Mouse (Mus musculus): ENCODE measurements around the gene St6galnac5. TPM values are rescaled to one million over a fixed set of nuclear protein-coding genes. Genes with fewer than 3 reads are reported as not detected.

The St6galnac5 gene
- polyA plus RNA-seq, 1 experiment from 2014 or later: 8.4 TPM

DNA sequence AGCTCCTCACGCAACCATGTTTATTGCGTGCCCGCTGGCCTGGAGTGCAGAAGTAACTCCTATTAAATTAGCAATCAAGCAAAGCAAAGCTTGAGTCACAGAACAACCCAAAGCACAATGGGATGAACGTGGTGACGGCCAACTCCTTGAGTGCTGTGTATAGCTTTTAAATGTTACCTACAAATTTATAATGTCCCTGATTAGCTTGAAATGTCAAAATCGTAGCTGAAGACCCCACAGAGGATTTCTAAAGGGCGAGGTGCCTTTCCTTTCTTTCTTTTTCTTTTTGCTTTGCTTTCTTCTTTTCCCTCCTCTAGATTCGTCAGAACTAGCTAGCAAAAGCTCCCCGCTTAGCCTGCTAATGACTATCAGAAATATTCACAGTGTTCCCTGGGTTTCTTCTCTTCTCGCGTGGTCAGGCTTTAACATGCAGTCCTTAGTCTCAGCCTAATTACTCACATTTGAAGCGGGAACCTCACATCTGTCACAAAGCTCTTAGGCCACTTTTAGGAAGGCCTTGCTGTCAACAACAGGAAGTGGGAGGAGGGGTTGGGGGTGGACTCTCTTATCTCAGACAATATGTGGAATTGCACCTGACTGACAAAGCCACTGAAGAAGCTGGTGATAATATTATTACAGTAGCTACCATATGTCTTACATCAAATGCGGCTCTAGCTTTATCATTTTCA, 53.6 kb downstream of the St6galnac5 start:
- DNase-seq (ENCODE audit: low spot score): peak; percentile 56
- no peak overlapping the region; the same call in 1 of the 2 replicates for H3K27ac ChIP-seq (ENCODE audit: low read depth, low read length)
- no peaks in the 10 kb centered on the region for H3K36me3 ChIP-seq (ENCODE audit: control insufficient read depth, insufficient read depth, low read length)
- H3K9me3 ChIP-seq (replicated peaks; ENCODE audit: control insufficient read depth, low read length): no peaks in the 10 kb centered on the region
- 49% methylated on average over 13 of the region's 13 CpGs for WGBS
- ATAC-seq: no peak
- H3K27me3 ChIP-seq (replicated peaks; ENCODE audit: control insufficient read depth, insufficient read depth, low read length): no peaks in the 10 kb centered on the region
- H3K4me3 ChIP-seq (ENCODE audit: low read depth, low read length): no peak overlapping the region
- H3K4me2 ChIP-seq (ENCODE audit: low read length): no peak overlapping the region
- H3K4me1 ChIP-seq (ENCODE audit: control insufficient read depth, insufficient read depth, low read length): peaks cover 10% of the 10 kb centered on the region
- H3K9ac ChIP-seq (ENCODE audit: low read length): no peak overlapping the region

DNA sequence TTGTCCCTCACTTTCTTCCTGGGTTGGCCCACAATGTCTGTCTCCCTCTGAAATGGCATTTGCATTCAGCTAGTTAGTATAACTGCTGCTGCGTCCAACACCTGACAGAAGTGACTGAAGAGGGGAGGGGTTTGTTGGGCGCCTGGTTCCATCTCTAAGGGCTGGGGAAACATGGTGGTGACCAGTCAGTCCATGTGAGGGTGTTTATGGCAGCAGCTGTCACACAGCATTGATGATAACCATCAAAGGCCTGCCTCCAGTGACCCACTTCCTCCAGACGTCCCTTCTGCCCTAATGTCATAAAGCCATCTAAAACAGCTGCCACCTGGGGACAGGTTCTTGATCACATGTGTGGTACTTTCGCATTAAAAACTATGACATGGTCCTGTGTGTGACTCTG, 55.9 kb downstream of the St6galnac5 start:
- Histone ChIP-seq H3K4me1 (ENCODE audit: control insufficient read depth, insufficient read depth, low read length) (peaks cover 10% of the 10 kb centered on the region), H3K9ac (ENCODE audit: low read length) (no peak overlapping the region), H3K4me3 (ENCODE audit: low read depth, low read length) (no peak overlapping the region), H3K4me2 (ENCODE audit: low read length) (no peak overlapping the region), H3K9me3 (replicated peaks; ENCODE audit: control insufficient read depth, low read length) (no peaks in the 10 kb centered on the region), H3K27me3 (replicated peaks; ENCODE audit: control insufficient read depth, insufficient read depth, low read length) (no peaks in the 10 kb centered on the region), H3K36me3 (ENCODE audit: control insufficient read depth, insufficient read depth, low read length) (no peaks in the 10 kb centered on the region), H3K27ac (ENCODE audit: low read depth, low read length) (no peak overlapping the region)
- ATAC-seq (no peak), DNase-seq (ENCODE audit: low spot score) (no peak)
- whole genome bisulfite sequencing: 81% methylated on average over 4 of the region's 4 CpGs

DNA sequence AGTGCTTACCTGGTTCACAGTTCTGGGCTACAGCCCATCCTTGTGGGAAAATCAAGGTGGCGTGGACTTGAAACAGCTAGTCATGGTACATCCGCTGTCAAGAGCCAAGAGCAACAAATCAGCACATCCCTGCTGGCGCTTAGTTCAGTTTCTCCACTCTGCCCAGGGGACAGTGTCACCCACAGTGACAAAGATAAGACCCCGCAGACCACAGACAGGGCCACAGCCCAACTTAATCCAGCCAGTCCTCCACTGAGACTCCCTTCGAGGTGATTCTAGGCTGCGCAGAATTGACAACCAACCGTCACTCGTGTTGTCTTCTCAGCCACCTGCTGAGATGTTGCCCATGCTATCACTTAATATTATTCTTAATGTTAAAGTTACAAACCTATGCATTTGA, 56.7 kb downstream of the St6galnac5 start:
- DNase-seq (ENCODE audit: low spot score): no peak
- H3K4me1 ChIP-seq (ENCODE audit: control insufficient read depth, insufficient read depth, low read length): peaks cover 10% of the 10 kb centered on the region
- H3K36me3 ChIP-seq (ENCODE audit: control insufficient read depth, insufficient read depth, low read length): no peaks in the 10 kb centered on the region
- H3K27me3 ChIP-seq (replicated peaks; ENCODE audit: control insufficient read depth, insufficient read depth, low read length): no peaks in the 10 kb centered on the region
- H3K9me3 ChIP-seq (replicated peaks; ENCODE audit: control insufficient read depth, low read length): no peaks in the 10 kb centered on the region
- H3K27ac ChIP-seq (ENCODE audit: low read depth, low read length): no peak overlapping the region
- no peak overlapping the region for H3K4me3 ChIP-seq (ENCODE audit: low read depth, low read length)
- ATAC-seq: no peak
- no peak overlapping the region for H3K4me2 ChIP-seq (ENCODE audit: low read length)
- no peak overlapping the region for H3K9ac ChIP-seq (ENCODE audit: low read length)
- 95% methylated on average over 8 of the region's 8 CpGs for WGBS

DNA sequence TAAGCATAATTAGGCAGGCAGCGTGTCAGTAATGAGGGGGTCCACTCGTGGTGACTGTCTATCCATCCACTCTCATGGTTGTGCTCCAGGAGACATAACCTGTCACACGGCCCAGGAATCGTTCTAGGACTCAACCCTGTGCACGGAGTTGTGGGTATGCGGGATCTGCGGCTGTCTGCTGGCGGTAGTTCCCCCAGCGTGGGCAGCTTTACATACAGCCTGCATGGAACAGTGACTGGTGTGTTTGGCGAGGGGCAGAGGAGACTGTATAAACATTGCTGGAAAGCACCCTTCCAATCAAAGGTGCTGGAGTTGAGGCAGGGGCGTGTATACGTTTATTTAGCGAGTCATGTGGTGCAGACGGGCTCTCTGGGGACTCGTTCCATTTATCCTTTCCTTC, 58.5 kb downstream of the St6galnac5 start:
- no peak overlapping the region for H3K4me2 ChIP-seq (ENCODE audit: low read length)
- no peak overlapping the region for H3K4me3 ChIP-seq (ENCODE audit: low read depth, low read length)
- DNase-seq (ENCODE audit: low spot score) (no peak), ATAC-seq (peak; percentile 38; the same call in 1 of the 2 replicates)
- H3K4me1 ChIP-seq (ENCODE audit: control insufficient read depth, insufficient read depth, low read length): peaks cover 7% of the 10 kb centered on the region
- H3K36me3 ChIP-seq (ENCODE audit: control insufficient read depth, insufficient read depth, low read length): no peaks in the 10 kb centered on the region
- WGBS: 78% methylated on average over 15 of the region's 15 CpGs
- no peak overlapping the region for H3K27ac ChIP-seq (ENCODE audit: low read depth, low read length)
- H3K9me3 ChIP-seq (replicated peaks; ENCODE audit: control insufficient read depth, low read length): no peaks in the 10 kb centered on the region
- H3K27me3 ChIP-seq (replicated peaks; ENCODE audit: control insufficient read depth, insufficient read depth, low read length): no peaks in the 10 kb centered on the region
- H3K9ac ChIP-seq (ENCODE audit: low read length): no peak overlapping the region

DNA sequence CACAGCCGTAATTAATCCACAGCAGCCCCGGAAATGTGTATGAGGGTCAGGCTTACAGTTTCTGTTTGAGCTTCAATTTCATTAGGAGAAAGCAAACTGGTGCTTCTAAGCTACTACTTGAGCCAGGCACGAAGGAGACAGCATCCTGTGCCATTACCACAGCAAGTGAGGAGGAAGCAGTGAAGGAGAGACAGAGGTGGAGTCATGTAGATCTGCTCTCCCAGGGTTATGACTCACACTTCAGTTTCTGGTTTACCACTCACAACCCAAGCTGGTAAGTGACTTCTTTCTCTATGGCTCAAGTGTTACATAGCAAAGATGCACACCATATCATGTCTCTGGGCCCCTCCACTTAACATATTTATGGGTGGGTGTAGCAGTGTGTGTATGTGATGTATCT, 61.7 kb downstream of the St6galnac5 start:
- 87% methylated on average over 3 of the region's 3 CpGs for WGBS
- Histone ChIP-seq H3K36me3 (ENCODE audit: control insufficient read depth, insufficient read depth, low read length) (no peaks in the 10 kb centered on the region), H3K9ac (ENCODE audit: low read length) (no peak overlapping the region), H3K27me3 (replicated peaks; ENCODE audit: control insufficient read depth, insufficient read depth, low read length) (no peaks in the 10 kb centered on the region), H3K9me3 (replicated peaks; ENCODE audit: control insufficient read depth, low read length) (no peaks in the 10 kb centered on the region), H3K27ac (ENCODE audit: low read depth, low read length) (no peak overlapping the region), H3K4me3 (ENCODE audit: low read depth, low read length) (no peak overlapping the region), H3K4me2 (ENCODE audit: low read length) (no peak overlapping the region), H3K4me1 (ENCODE audit: control insufficient read depth, insufficient read depth, low read length) (no peaks in the 10 kb centered on the region)
- ATAC-seq (no peak), DNase-seq (ENCODE audit: low spot score) (no peak)

DNA sequence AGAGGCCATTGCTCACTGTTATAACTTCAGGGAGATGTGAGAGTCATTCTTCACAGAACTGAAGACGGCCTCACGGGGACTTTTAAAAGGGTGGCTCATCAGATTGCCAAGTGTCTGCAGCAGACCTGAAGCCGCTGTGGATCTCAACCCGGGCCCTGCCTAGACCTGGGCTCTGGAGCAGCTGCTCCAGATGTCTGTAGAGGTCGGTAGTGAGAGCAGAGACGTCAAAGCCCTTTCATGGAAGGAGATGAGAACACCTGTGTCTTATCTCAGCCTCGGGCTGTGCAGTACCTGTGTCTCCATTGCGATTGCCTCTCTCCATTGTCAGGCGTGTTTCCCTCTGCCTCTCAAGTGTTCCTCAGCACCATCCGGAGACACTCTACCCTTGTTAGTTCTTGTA, 62.9 kb downstream of the St6galnac5 start:
- 81% methylated on average over 10 of the region's 10 CpGs for WGBS
- Histone ChIP-seq H3K9me3 (replicated peaks; ENCODE audit: control insufficient read depth, low read length) (no peaks in the 10 kb centered on the region), H3K27ac (ENCODE audit: low read depth, low read length) (no peak overlapping the region), H3K36me3 (ENCODE audit: control insufficient read depth, insufficient read depth, low read length) (no peaks in the 10 kb centered on the region), H3K27me3 (replicated peaks; ENCODE audit: control insufficient read depth, insufficient read depth, low read length) (no peaks in the 10 kb centered on the region), H3K4me2 (ENCODE audit: low read length) (no peak overlapping the region), H3K4me1 (ENCODE audit: control insufficient read depth, insufficient read depth, low read length) (no peaks in the 10 kb centered on the region), H3K4me3 (ENCODE audit: low read depth, low read length) (no peak overlapping the region), H3K9ac (ENCODE audit: low read length) (no peak overlapping the region)
- ATAC-seq (no peak), DNase-seq (ENCODE audit: low spot score) (no peak)

DNA sequence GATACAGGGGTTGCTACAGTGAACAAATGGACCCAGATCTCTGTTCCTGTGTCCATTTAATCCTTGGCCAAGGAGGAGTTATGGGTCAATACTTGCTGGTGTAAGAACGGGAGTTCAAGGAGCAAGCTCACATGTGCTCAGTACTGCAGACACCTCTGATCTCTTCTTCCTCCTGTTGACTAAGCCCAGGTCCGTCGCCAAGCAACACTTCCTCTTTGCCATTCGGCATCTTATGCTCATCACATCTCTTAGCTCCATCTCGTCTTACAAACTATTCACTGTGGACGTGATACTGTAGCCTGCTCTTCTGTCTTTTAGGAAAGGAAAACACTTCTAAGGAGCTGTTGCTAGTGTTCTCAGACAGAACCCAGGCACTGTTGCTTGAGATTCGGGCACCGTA, 64.5 kb downstream of the St6galnac5 start:
- no peaks in the 10 kb centered on the region for H3K27me3 ChIP-seq (replicated peaks; ENCODE audit: control insufficient read depth, insufficient read depth, low read length)
- H3K4me1 ChIP-seq (ENCODE audit: control insufficient read depth, insufficient read depth, low read length): no peaks in the 10 kb centered on the region
- DNase-seq (ENCODE audit: low spot score): no peak
- H3K9me3 ChIP-seq (replicated peaks; ENCODE audit: control insufficient read depth, low read length): no peaks in the 10 kb centered on the region
- H3K9ac ChIP-seq (ENCODE audit: low read length): no peak overlapping the region
- WGBS: 86% methylated on average over 8 of the region's 8 CpGs
- H3K4me2 ChIP-seq (ENCODE audit: low read length): no peak overlapping the region
- no peaks in the 10 kb centered on the region for H3K36me3 ChIP-seq (ENCODE audit: control insufficient read depth, insufficient read depth, low read length)
- no peak overlapping the region for H3K27ac ChIP-seq (ENCODE audit: low read depth, low read length)
- H3K4me3 ChIP-seq (ENCODE audit: low read depth, low read length): no peak overlapping the region
- ATAC-seq: no peak

DNA sequence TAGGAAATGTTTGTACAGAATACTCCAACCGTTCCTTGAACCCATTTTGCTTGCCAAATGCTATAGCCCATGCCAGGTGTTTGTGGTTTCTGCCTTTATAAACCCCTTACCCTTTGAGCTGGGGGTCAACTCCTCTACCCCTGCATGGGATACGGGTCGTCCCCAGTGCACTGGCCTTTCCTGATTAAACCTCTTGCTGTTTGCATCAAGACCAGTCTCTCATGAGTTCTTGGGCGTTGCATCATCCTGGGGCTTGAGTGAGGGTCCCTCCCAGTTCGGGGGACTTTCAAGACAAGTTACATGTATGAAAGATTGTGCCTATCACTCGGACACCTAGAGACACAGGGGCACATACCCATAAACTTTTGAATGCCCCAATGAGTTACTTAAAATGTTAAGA, 67.7 kb downstream of the St6galnac5 start:
- Histone ChIP-seq H3K9me3 (replicated peaks; ENCODE audit: control insufficient read depth, low read length) (no peaks in the 10 kb centered on the region), H3K27ac (ENCODE audit: low read depth, low read length) (no peak overlapping the region), H3K4me1 (ENCODE audit: control insufficient read depth, insufficient read depth, low read length) (no peaks in the 10 kb centered on the region), H3K9ac (ENCODE audit: low read length) (no peak overlapping the region), H3K4me3 (ENCODE audit: low read depth, low read length) (no peak overlapping the region), H3K36me3 (ENCODE audit: control insufficient read depth, insufficient read depth, low read length) (no peaks in the 10 kb centered on the region), H3K27me3 (replicated peaks; ENCODE audit: control insufficient read depth, insufficient read depth, low read length) (no peaks in the 10 kb centered on the region), H3K4me2 (ENCODE audit: low read length) (no peak overlapping the region)
- 88% methylated on average over 6 of the region's 6 CpGs for WGBS
- ATAC-seq: no peak
- no peak for DNase-seq (ENCODE audit: low spot score)

DNA sequence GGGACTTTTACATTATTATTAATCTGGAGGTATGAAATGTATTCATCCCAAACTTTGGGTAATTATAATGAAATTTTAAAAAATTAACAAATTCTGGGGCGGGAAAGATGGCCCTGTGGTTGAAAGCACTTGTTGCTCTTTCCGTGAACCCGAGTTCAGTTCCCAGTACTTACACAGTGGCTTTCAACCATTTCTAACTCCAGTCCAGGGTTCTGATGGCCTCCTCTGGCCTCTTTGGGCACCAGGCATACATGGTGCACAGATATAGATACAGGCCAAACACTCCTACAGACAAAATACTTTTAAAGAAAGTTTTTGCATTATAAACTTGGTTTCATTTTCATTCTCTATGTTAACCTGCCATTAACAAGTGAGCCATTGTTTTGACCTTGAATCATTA, 68.4 kb downstream of the St6galnac5 start:
- H3K27ac ChIP-seq (ENCODE audit: low read depth, low read length): no peak overlapping the region
- no peaks in the 10 kb centered on the region for H3K4me1 ChIP-seq (ENCODE audit: control insufficient read depth, insufficient read depth, low read length)
- WGBS: 97% methylated on average over 3 of the region's 3 CpGs
- DNase-seq (ENCODE audit: low spot score) (no peak), ATAC-seq (no peak)
- H3K9ac ChIP-seq (ENCODE audit: low read length): no peak overlapping the region
- no peak overlapping the region for H3K4me3 ChIP-seq (ENCODE audit: low read depth, low read length)
- H3K27me3 ChIP-seq (replicated peaks; ENCODE audit: control insufficient read depth, insufficient read depth, low read length): no peaks in the 10 kb centered on the region
- no peak overlapping the region for H3K4me2 ChIP-seq (ENCODE audit: low read length)
- H3K36me3 ChIP-seq (ENCODE audit: control insufficient read depth, insufficient read depth, low read length): no peaks in the 10 kb centered on the region
- H3K9me3 ChIP-seq (replicated peaks; ENCODE audit: control insufficient read depth, low read length): no peaks in the 10 kb centered on the region

Measured in forebrain, embryonic 14.5 days (tissue).